Mouse (Mus musculus) liver, embryonic 14.5 days (tissue): ENCODE results near the gene Serpinb6b.

Experiments
- CTCF ChIP-seq: IDR thresholded peaks from 2 replicates; pipeline ENCODE4 v1.5.1; 2016; ENCODE audit warnings: antibody characterized with exemption, low read depth, control low read depth
- EP300 ChIP-seq: IDR thresholded peaks from 2 replicates; pipeline ENCODE4 v1.6.1; 2016; ENCODE audit warnings: antibody characterized with exemption, low read depth

DNA sequence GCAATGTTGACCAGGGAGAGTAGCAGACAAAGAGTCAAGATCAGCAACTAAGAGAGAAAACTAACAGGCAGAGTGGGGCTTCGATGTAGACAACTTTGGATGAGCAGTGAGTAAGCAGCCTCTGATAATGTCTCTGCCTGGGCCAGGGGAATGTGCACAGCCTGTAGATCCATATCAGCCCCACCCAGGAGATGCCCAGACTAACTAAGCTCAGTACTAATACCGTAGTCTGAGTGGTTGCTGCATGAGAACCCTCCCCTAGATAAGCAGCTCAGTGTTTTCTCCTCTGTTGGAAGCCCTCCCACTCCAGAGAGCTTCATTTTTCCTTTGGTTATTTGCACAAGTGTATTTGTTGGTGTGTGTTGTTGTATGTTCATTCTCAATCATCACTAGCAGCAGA lies 38.3 kb upstream of the Serpinb6b start:
- no peak for TF ChIP-seq CTCF
- no peak for TF ChIP-seq EP300
